Mouse (Mus musculus): ENCODE results near the gene Kcnj12. TPM values are rescaled to one million over a fixed set of nuclear protein-coding genes. Genes with fewer than 3 reads are reported as not detected.

Gene Kcnj12
- polyA plus RNA-seq, 1 experiment from 2014 or later = 1.6 TPM

- H3K4me1 ChIP-seq (replicated peaks) = peaks cover 11% of the 10 kb centered on the region
- H3K4me2 ChIP-seq (replicated peaks) = peak overlapping the region; percentile 30
- H3K27me3 ChIP-seq (replicated peaks) = no peaks in the 10 kb centered on the region
- H3K9me3 ChIP-seq = no peaks in the 10 kb centered on the region
- no peak overlapping the region for H3K27ac ChIP-seq
- H3K9ac ChIP-seq = peak overlapping the region; percentile 1; the same call in 1 of the 2 replicates
- 5% methylated on average over 8 of the region's 8 CpGs for WGBS
- ATAC-seq = peak; percentile 70
- no peak overlapping the region for H3K4me3 ChIP-seq (replicated peaks)
- H3K36me3 ChIP-seq = no peaks in the 10 kb centered on the region
Measured at GRCm38 (mm10) chr11:61042593-61042992, 20.2 kb downstream of the Kcnj12 start.

GRCm38 (mm10) chr11:61043055-61043992 is 21.0 kb downstream of the Kcnj12 start:
- Histone ChIP-seq H3K27me3 (replicated peaks) (no peaks in the 10 kb centered on the region), H3K27ac (no peak overlapping the region), H3K4me3 (replicated peaks) (no peak overlapping the region), H3K4me1 (replicated peaks) (peaks cover 11% of the 10 kb centered on the region), H3K4me2 (replicated peaks) (peak overlapping the region; percentile 30), H3K9me3 (no peaks in the 10 kb centered on the region), H3K9ac (0 out of 2 replicates have a peak overlapping the region, but pooled peaks have one; percentile 1), H3K36me3 (no peaks in the 10 kb centered on the region)
- 69% methylated on average over 12 of the region's 12 CpGs for WGBS
- ATAC-seq = no peak

DNA sequence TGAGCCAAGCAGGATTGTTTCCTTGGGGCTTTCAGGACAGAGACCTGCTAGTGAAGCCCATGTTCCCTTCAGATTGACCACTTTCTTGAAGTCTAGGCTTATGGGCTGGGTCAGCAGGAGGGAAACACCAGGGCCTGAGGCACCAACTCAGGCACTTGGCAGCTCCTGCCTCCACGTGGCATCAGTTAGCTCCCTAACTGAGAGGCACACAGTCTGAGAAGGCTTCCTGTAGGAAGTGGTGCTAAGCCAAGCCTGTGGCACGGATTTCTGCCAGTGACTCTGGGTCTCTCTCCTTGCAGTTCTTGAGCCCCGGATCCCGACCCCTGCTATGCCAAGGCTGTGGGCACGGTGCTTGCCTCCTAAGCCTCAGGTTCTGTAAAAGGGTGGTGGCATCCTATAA is 22.4 kb downstream of the Kcnj12 start:
- H3K9ac ChIP-seq = no peak overlapping the region
- no peak overlapping the region for H3K4me3 ChIP-seq (replicated peaks)
- H3K27me3 ChIP-seq (replicated peaks) = no peaks in the 10 kb centered on the region
- H3K4me1 ChIP-seq (replicated peaks) = peaks cover 11% of the 10 kb centered on the region
- no peaks in the 10 kb centered on the region for H3K9me3 ChIP-seq
- H3K27ac ChIP-seq = no peak overlapping the region
- no peak for ATAC-seq
- no peaks in the 10 kb centered on the region for H3K36me3 ChIP-seq
- WGBS = 79% methylated on average over 5 of the region's 5 CpGs
- H3K4me2 ChIP-seq (replicated peaks) = no peak overlapping the region

DNA sequence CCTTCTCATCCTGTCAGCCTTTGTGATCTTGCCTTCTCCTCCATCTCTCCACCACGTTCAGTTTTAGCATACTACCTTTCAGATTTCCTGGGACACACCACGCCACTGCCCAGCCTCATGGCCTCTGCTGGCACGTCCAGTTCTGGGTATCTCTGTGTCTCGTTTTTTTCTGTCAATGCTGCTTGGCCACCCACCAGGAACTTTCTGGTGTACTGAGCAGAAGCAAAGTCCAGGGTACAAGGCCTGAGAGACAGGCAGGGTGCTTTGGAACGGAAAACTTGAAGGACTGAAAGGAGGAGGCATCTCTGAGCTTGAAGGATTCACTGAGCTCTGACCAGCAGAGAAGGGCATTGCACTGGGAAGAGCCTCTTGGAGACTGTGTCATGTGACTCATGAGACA is 25.1 kb downstream of the Kcnj12 start:
- no peak overlapping the region for H3K4me3 ChIP-seq (replicated peaks)
- H3K9me3 ChIP-seq = no peaks in the 10 kb centered on the region
- no peak overlapping the region for H3K9ac ChIP-seq
- H3K4me2 ChIP-seq (replicated peaks) = no peak overlapping the region
- no peak for ATAC-seq
- no peaks in the 10 kb centered on the region for H3K36me3 ChIP-seq
- H3K27ac ChIP-seq = no peak overlapping the region
- H3K4me1 ChIP-seq (replicated peaks) = peaks cover 10% of the 10 kb centered on the region
- H3K27me3 ChIP-seq (replicated peaks) = no peaks in the 10 kb centered on the region
- 75% methylated on average over 5 of the region's 5 CpGs for WGBS

DNA sequence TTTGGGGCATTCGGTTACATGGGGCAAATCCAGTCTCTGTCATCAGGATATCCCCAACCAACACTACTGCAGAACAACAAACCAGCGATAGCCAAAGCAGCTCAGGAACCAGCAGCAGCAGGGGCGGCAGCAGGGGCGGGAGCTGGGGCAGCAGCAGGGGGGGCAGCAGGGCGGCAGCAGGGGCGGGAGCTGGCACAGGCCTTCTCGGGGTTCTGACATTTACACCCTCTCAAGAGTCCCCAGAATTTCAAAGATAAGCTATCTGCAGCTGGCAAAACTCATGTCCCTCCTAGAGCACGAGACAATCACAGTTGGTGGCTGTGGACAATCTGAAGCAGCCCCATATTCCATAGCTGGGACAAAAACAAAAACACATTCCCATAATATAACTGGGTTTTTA is 28.8 kb downstream of the Kcnj12 start:
- no peak overlapping the region for H3K27ac ChIP-seq
- no peak for ATAC-seq
- no peaks in the 10 kb centered on the region for H3K4me1 ChIP-seq (replicated peaks)
- no peak overlapping the region for H3K4me2 ChIP-seq (replicated peaks)
- H3K36me3 ChIP-seq = no peaks in the 10 kb centered on the region
- no peaks in the 10 kb centered on the region for H3K27me3 ChIP-seq (replicated peaks)
- H3K9me3 ChIP-seq = no peaks in the 10 kb centered on the region
- no peak overlapping the region for H3K4me3 ChIP-seq (replicated peaks)
- 48% methylated on average over 8 of the region's 8 CpGs for WGBS
- H3K9ac ChIP-seq = no peak overlapping the region

GRCm38 (mm10) chr11:61056871-61057270 is 34.5 kb downstream of the Kcnj12 start:
- no peak overlapping the region for H3K27ac ChIP-seq
- WGBS = 75% methylated on average over 5 of the region's 5 CpGs

GRCm38 (mm10) chr11:61059691-61060457 is 37.5 kb downstream of the Kcnj12 start:
- Histone ChIP-seq H3K27ac (no peak overlapping the region), H3K36me3 (no peaks in the 10 kb centered on the region), H3K4me1 (replicated peaks) (no peaks in the 10 kb centered on the region), H3K4me3 (replicated peaks) (no peak overlapping the region), H3K9me3 (no peaks in the 10 kb centered on the region), H3K9ac (no peak overlapping the region), H3K27me3 (replicated peaks) (no peaks in the 10 kb centered on the region), H3K4me2 (replicated peaks) (no peak overlapping the region)
- 63% methylated on average over 10 of the region's 10 CpGs for whole genome bisulfite sequencing
- no peak for ATAC-seq

More at GRCm38 (mm10) chr11:61056871-61057270, 34.5 kb downstream of the Kcnj12 start:
- no peaks in the 10 kb centered on the region for H3K36me3 ChIP-seq
- no peak overlapping the region for H3K4me3 ChIP-seq (replicated peaks)
- no peaks in the 10 kb centered on the region for H3K9me3 ChIP-seq
- no peaks in the 10 kb centered on the region for H3K27me3 ChIP-seq (replicated peaks)
- no peak overlapping the region for H3K4me2 ChIP-seq (replicated peaks)
- H3K9ac ChIP-seq = no peak overlapping the region
- no peak for ATAC-seq
- H3K4me1 ChIP-seq (replicated peaks) = no peaks in the 10 kb centered on the region

GRCm38 (mm10) chr11:61060634-61061033 is 38.3 kb downstream of the Kcnj12 start:
- Histone ChIP-seq H3K9me3 (no peaks in the 10 kb centered on the region), H3K4me1 (replicated peaks) (no peaks in the 10 kb centered on the region), H3K27ac (no peak overlapping the region), H3K9ac (no peak overlapping the region), H3K4me3 (replicated peaks) (no peak overlapping the region), H3K27me3 (replicated peaks) (no peaks in the 10 kb centered on the region), H3K4me2 (replicated peaks) (no peak overlapping the region), H3K36me3 (no peaks in the 10 kb centered on the region)
- no peak for ATAC-seq
- WGBS = 82% methylated on average over 4 of the region's 4 CpGs

- ATAC-seq = no peak
- no peak overlapping the region for H3K27ac ChIP-seq
- no peak overlapping the region for H3K4me2 ChIP-seq (replicated peaks)
- H3K4me3 ChIP-seq (replicated peaks) = no peak overlapping the region
- H3K9ac ChIP-seq = no peak overlapping the region
- WGBS = 80% methylated on average over 18 of the region's 18 CpGs
- H3K27me3 ChIP-seq (replicated peaks) = no peaks in the 10 kb centered on the region
- H3K4me1 ChIP-seq (replicated peaks) = no peaks in the 10 kb centered on the region
- no peaks in the 10 kb centered on the region for H3K36me3 ChIP-seq
- H3K9me3 ChIP-seq = no peaks in the 10 kb centered on the region
Measured at GRCm38 (mm10) chr11:61062548-61063461, 40.4 kb downstream of the Kcnj12 start.

GRCm38 (mm10) chr11:61063503-61063902 is 41.1 kb downstream of the Kcnj12 start:
- H3K9ac ChIP-seq = no peak overlapping the region
- ATAC-seq = no peak
- 0 out of 2 replicates have a peak, but pooled peaks cover under 1% of the 10 kb centered on the region for H3K4me1 ChIP-seq (replicated peaks)
- H3K27me3 ChIP-seq (replicated peaks) = no peaks in the 10 kb centered on the region
- H3K9me3 ChIP-seq = no peaks in the 10 kb centered on the region
- no peaks in the 10 kb centered on the region for H3K36me3 ChIP-seq
- no peak overlapping the region for H3K27ac ChIP-seq
- H3K4me2 ChIP-seq (replicated peaks) = no peak overlapping the region
- 88% methylated on average over 6 of the region's 6 CpGs for WGBS
- no peak overlapping the region for H3K4me3 ChIP-seq (replicated peaks)

DNA sequence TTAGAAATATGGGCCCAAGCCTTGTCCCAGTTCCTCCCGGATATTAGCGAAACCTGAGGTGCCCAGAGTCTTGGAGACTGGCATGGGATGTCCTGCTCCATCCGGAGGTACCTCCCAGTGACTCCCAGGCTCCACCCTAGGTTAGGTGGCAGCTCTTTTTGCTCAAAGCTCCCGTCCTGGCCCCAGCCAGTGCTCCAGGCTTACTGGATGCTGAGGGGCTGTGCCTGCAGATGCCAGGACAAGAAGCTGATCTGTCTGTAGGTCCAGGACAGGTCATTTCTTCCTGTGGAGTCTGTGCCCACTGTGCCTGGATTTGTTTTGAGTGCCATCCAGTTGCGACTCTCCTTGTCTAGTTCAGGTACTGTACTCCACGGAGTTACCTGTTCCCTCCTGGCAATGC is 43.3 kb downstream of the Kcnj12 start:
- WGBS = 81% methylated on average over 6 of the region's 6 CpGs

More for the DNA sequence above, 43.3 kb downstream of the Kcnj12 start:
- H3K27me3 ChIP-seq (replicated peaks) = no peaks in the 10 kb centered on the region
- no peak overlapping the region for H3K27ac ChIP-seq
- no peaks in the 10 kb centered on the region for H3K36me3 ChIP-seq
- no peak for ATAC-seq
- H3K4me2 ChIP-seq (replicated peaks) = no peak overlapping the region
- no peaks in the 10 kb centered on the region for H3K9me3 ChIP-seq
- 0 out of 2 replicates have a peak, but pooled peaks cover 2% of the 10 kb centered on the region for H3K4me1 ChIP-seq (replicated peaks)
- H3K4me3 ChIP-seq (replicated peaks) = no peak overlapping the region
- H3K9ac ChIP-seq = no peak overlapping the region

All from intestine, embryonic 15.5 days (tissue).